Mouse (Mus musculus) CH12.LX (cell line): Measurements from ENCODE around the gene Sugct. TPM values are rescaled to one million over a fixed set of nuclear protein-coding genes. Genes with fewer than 3 reads are reported as not detected.

Experiments used
- DNase-seq: peaks from one replicate; pipeline ENCODE4 v3.0.0-alpha.2; 2013; ENCODE audit errors: extremely low read depth
- H3K27ac ChIP-seq: 2 replicates; pipeline ENCODE4 v1.5.1; 2012; ENCODE audit warnings: low read depth, mild to moderate bottlenecking, control low read depth, moderate library complexity; ENCODE audit not compliant: insufficient read depth
- H3K27me3 ChIP-seq: replicated peaks from 2 replicates; pipeline ENCODE3; 2012; ENCODE audit warnings: inconsistent platforms
- H3K36me3 ChIP-seq, 2 experiments: replicated peaks in 1 of 2; 2 replicates each; pipeline versions ENCODE3 to v1.6.1; 2012; ENCODE audit warnings: inconsistent platforms in 1 of 2, low read length in 1 of 2, mild to moderate bottlenecking in 1 of 2, mixed read lengths in 1 of 2, moderate library complexity in 1 of 2; ENCODE audit not compliant: control insufficient read depth in 1 of 2, insufficient read depth in 1 of 2
- H3K4me1 ChIP-seq, 2 experiments: 2 replicates each; pipeline ENCODE4 v1.6.1; 2012; ENCODE audit warnings: inconsistent platforms in 1 of 2, moderate library complexity in 1 of 2; ENCODE audit not compliant: insufficient read depth in 2 of 2, control insufficient read depth in 1 of 2
- H3K4me2 ChIP-seq: 2 replicates; pipeline ENCODE4 v1.6.1; 2012; ENCODE audit warnings: low read depth, mild to moderate bottlenecking, control low read depth; ENCODE audit not compliant: poor library complexity, insufficient read depth, severe bottlenecking
- H3K4me3 ChIP-seq, 3 experiments: fragments of 150-350 bp in 1 of 3; sonication (generic) in 1 of 3; replicated peaks in 1 of 3; 2 replicates each; pipeline versions ENCODE3 to v1.5.1; 2011 to 2012; ENCODE audit warnings: low read depth in 2 of 3, low read length in 2 of 3, mild to moderate bottlenecking in 2 of 3, moderate library complexity in 2 of 3, control low read depth in 1 of 3, improper control_type of control experiment in 1 of 3, inconsistent platforms in 1 of 3, mixed read lengths in 1 of 3; ENCODE audit not compliant: poor library complexity in 1 of 3
- H3K79me2 ChIP-seq: replicated peaks from 2 replicates; pipeline ENCODE4 v1.6.1; 2012; ENCODE audit warnings: mild to moderate bottlenecking, moderate library complexity; ENCODE audit not compliant: control insufficient read depth, poor library complexity, insufficient read depth, severe bottlenecking; ENCODE audit errors: extremely low read depth
- H3K9ac ChIP-seq: 2 replicates; pipeline ENCODE4 v1.6.1; 2012; ENCODE audit warnings: low read depth, mild to moderate bottlenecking, control low read depth, moderate library complexity; ENCODE audit not compliant: insufficient read depth
- H3K9me3 ChIP-seq: replicated peaks from 2 replicates; pipeline ENCODE3; 2012; ENCODE audit warnings: low read length, inconsistent platforms, mixed read lengths
- BHLHE40 ChIP-seq: IDR thresholded peaks from 2 replicates; pipeline ENCODE4 v1.6.1; 2011; ENCODE audit warnings: mild to moderate bottlenecking, low read depth, low read length, improper control_type of control experiment
- CTCF ChIP-seq, 2 experiments: IDR thresholded peaks in 1 of 2; conservative IDR thresholded peaks in 1 of 2; 2 replicates each; pipeline ENCODE4 v1.5.1; 2011 to 2012; ENCODE audit warnings: low read depth in 2 of 2, low read length in 2 of 2, improper control_type of control experiment in 1 of 2, inconsistent platforms in 1 of 2, mild to moderate bottlenecking in 1 of 2, moderate library complexity in 1 of 2
- GABPA ChIP-seq: IDR thresholded peaks from 2 replicates; pipeline ENCODE4 v1.6.1; 2012; ENCODE audit warnings: low read depth, low read length, improper control_type of control experiment, inconsistent platforms; ENCODE audit not compliant: insufficient replicate concordance
- JUN ChIP-seq: IDR thresholded peaks from 2 replicates; pipeline ENCODE4 v1.6.1; 2011; ENCODE audit warnings: low read depth, mild to moderate bottlenecking, low read length, improper control_type of control experiment, moderate library complexity; ENCODE audit not compliant: insufficient read depth
- KAT2A ChIP-seq: IDR thresholded peaks from 2 replicates; pipeline ENCODE4 v1.6.1; 2012; ENCODE audit warnings: low read length, improper control_type of control experiment, inconsistent platforms; ENCODE audit not compliant: insufficient replicate concordance
- MAX ChIP-seq: IDR thresholded peaks from 2 replicates; pipeline ENCODE4 v1.6.1; 2011; ENCODE audit warnings: low read length, improper control_type of control experiment
- MEF2A ChIP-seq: IDR thresholded peaks from 2 replicates; pipeline ENCODE4 v1.6.1; 2014; ENCODE audit warnings: low read depth, mild to moderate bottlenecking, inconsistent platforms, low read length, improper control_type of control experiment, borderline replicate concordance
- MYC ChIP-seq: IDR thresholded peaks from 2 replicates; pipeline ENCODE4 v1.6.1; 2011; ENCODE audit warnings: low read depth, mild to moderate bottlenecking, improper control_type of control experiment, low read length
- POLR2A ChIP-seq: IDR thresholded peaks from 2 replicates; pipeline ENCODE4 v1.6.1; 2011; ENCODE audit warnings: low read depth, mild to moderate bottlenecking, improper control_type of control experiment, low read length
- POLR2AphosphoS2 ChIP-seq: IDR thresholded peaks from 2 replicates; pipeline ENCODE4 v1.6.1; 2011; ENCODE audit warnings: low read depth, low read length, improper control_type of control experiment
- RAD21 ChIP-seq: IDR thresholded peaks from 2 replicates; pipeline ENCODE4 v1.6.1; 2011; ENCODE audit warnings: low read depth, mild to moderate bottlenecking, low read length, improper control_type of control experiment, moderate library complexity
- RCOR1 ChIP-seq: conservative IDR thresholded peaks from 2 replicates; pipeline ENCODE4 v1.6.1; 2012; ENCODE audit warnings: low read depth, mild to moderate bottlenecking, inconsistent platforms, low read length, improper control_type of control experiment
- SMC3 ChIP-seq: IDR thresholded peaks from 2 replicates; pipeline ENCODE4 v1.6.1; 2011; ENCODE audit warnings: low read depth, low read length, improper control_type of control experiment
- UBTF ChIP-seq: IDR thresholded peaks from 2 replicates; pipeline ENCODE4 v1.6.1; 2012; ENCODE audit warnings: low read depth, mild to moderate bottlenecking, inconsistent platforms, low read length, improper control_type of control experiment, moderate library complexity
- USF2 ChIP-seq: conservative IDR thresholded peaks from 2 replicates; pipeline ENCODE4 v1.6.1; 2011; ENCODE audit warnings: low read depth, low read length, improper control_type of control experiment
- ZC3H11A ChIP-seq: IDR thresholded peaks from 2 replicates; pipeline ENCODE4 v1.6.1; 2012; ENCODE audit warnings: low read depth, mild to moderate bottlenecking, inconsistent platforms, low read length, improper control_type of control experiment
- ZKSCAN1 ChIP-seq: IDR thresholded peaks from 2 replicates; pipeline ENCODE4 v1.6.1; 2012; ENCODE audit warnings: low read depth, inconsistent platforms, low read length, improper control_type of control experiment, borderline replicate concordance
- ZMIZ1 ChIP-seq: IDR thresholded peaks from 2 replicates; pipeline ENCODE4 v1.6.1; 2012; ENCODE audit warnings: low read depth, mild to moderate bottlenecking, inconsistent platforms, low read length, improper control_type of control experiment
- ZNF384 ChIP-seq: IDR thresholded peaks from 2 replicates; pipeline ENCODE4 v1.6.1; 2012; ENCODE audit warnings: low read depth, low read length, improper control_type of control experiment, inconsistent platforms
- dilution Hi-C: fragments of 300-500 bp; cut with MboI; formaldehyde crosslinking; loops from 2 replicates; pipeline ENCODE4 v1.14.3; 2020; ENCODE audit warnings: low sequenced_read_pairs; ENCODE audit not compliant: extremely low pct_unique_long_range_greater_than_20kb, extremely low pct_ligation_motif_present
- in situ Hi-C: fragments of 300-500 bp; cut with MboI; formaldehyde crosslinking; loops from 3 replicates; pipeline ENCODE4 v1.14.3; 2019; ENCODE audit warnings: low sequenced_read_pairs, low pct_ligation_motif_present, low pct_unique_long_range_greater_than_20kb, mixed read lengths
- polyA plus RNA-seq: library from polyadenylated mRNA; unstranded; fragments of >175 nt; gene quantifications from 2 replicates; pipeline ENCODE4 v1.2.1, GENCODE M21; 2012; ENCODE audit warnings: low read depth; ENCODE audit not compliant: insufficient read length
- total RNA-seq, 2 experiments: library from RNA; depleted of rRNA; stranded (reverse); fragments of 300-350 nt in 1 of 2; fragments of >200 nt in 1 of 2; gene quantifications; 2 replicates each; pipeline ENCODE4 v1.2.3; 2012 to 2014

Gene Sugct
- total and polyA plus RNA-seq, 3 experiments = 0.42 to 0.87 (median 0.56) TPM

- in situ Hi-C loops (no loop called here), dilution Hi-C loops (no loop called here)
Observed at GRCm38 (mm10) chr13:16952045-16952444, 743.3 kb downstream of the Sugct start.

GRCm38 (mm10) chr13:16939466-16939811 is 755.9 kb downstream of the Sugct start:
- no peak overlapping the region for H3K27ac ChIP-seq
- H3K27me3 ChIP-seq = no peaks in the 10 kb centered on the region
- no peak for DNase-seq
- no peaks in the 10 kb centered on the region for H3K36me3 ChIP-seq
- H3K9me3 ChIP-seq = no peaks in the 10 kb centered on the region
- TF ChIP-seq JUN (no peak), USF2 (no peak), ZMIZ1 (no peak), KAT2A (no peak), RCOR1 (no peak)
- TF ChIP-seq, all 38 proteins: peak for 0
- Histone ChIP-seq H3K79me2 (no peaks in the 10 kb centered on the region), H3K4me1 (peaks cover 0 to 12% of the 10 kb centered on the region in 2 experiments; a peak in 1 of 4 replicates), H3K4me3 (no peak overlapping the region), H3K4me2 (no peak overlapping the region), H3K9ac (no peak overlapping the region)
- in situ Hi-C loops (no loop called here), dilution Hi-C loops (no loop called here)

More at GRCm38 (mm10) chr13:16952045-16952444, 743.3 kb downstream of the Sugct start:
- no peaks in the 10 kb centered on the region for H3K79me2 ChIP-seq
- TF ChIP-seq POLR2AphosphoS2 (no peak), SMC3 (no peak), MAX (no peak), MYC (no peak), GABPA (no peak)
- TF ChIP-seq, all 38 proteins: peak for 0
- Histone ChIP-seq H3K4me1 (no peaks in the 10 kb centered on the region), H3K27ac (no peak overlapping the region), H3K4me2 (no peak overlapping the region), H3K27me3 (no peaks in the 10 kb centered on the region), H3K9ac (no peak overlapping the region), H3K36me3 (no peaks in the 10 kb centered on the region), H3K9me3 (no peaks in the 10 kb centered on the region), H3K4me3 (no peak overlapping the region)
- no peak for DNase-seq

DNA sequence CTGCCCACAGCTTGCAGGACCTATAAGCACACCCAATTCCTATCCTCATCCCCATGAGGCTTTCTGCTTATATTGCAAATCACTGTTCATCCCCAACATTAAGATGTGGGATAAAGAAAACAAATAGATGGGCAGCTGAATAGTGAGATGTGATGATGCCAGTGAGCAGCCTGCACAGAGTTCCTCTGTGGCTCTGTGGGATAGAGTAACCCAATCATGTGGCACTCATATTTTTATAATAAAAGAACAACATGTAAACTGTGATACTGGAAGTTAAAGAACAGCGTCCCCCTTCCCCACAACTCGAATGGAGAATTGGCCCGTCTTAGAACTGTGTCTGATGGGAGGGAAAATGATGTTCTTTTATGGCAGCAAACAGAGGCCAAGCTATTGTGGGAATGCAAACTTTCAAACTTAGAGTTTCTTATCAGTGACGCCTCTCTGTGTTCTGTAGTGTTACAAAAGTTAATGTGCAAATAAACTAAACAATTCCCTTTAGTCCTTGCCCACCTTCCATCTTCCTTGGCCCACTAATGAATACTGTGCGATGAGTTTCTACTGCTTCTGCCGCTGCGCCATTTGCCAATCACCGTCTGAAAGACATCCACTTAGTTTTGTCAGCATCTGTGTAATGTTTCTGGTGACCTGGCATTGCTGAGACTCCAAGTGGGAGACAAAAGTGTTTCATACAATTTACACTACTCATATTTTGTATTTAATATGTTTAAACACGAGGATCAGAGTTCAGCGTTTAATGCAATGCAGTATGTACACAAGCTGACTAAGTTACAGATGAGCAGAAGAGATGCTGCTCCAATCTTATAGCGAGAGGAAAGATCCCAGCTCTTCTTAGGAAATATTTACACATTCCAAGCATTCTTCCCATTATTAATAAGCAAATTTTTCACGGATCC is 756.5 kb downstream of the Sugct start:
- dilution Hi-C loops = no loop called here
- in situ Hi-C loops = no loop called here

More for the DNA sequence above, 756.5 kb downstream of the Sugct start:
- no peaks in the 10 kb centered on the region for H3K36me3 ChIP-seq
- no peak for TF ChIP-seq RCOR1
- no peak for TF ChIP-seq RAD21
- no peak for TF ChIP-seq UBTF
- TF ChIP-seq KAT2A = no peak
- TF ChIP-seq MYC = no peak
- TF ChIP-seq ZKSCAN1 = no peak
- TF ChIP-seq CTCF (conservative IDR thresholded peaks at IDR 0.05 in 1 of 2, IDR thresholded peaks at IDR 0.05 in 1 of 2; ENCODE audit: low read depth in 2 of 2, low read length in 2 of 2) = no peak
- no peak for TF ChIP-seq ZNF384
- no peak for TF ChIP-seq BHLHE40
- no peak for TF ChIP-seq POLR2A
- TF ChIP-seq MEF2A = no peak
- TF ChIP-seq ZC3H11A = no peak
- TF ChIP-seq ZMIZ1 = no peak
- H3K4me1 ChIP-seq = peaks cover 0 to 12% of the 10 kb centered on the region in 2 experiments; a peak in 1 of 4 replicates
- no peaks in the 10 kb centered on the region for H3K27me3 ChIP-seq
- H3K4me2 ChIP-seq = no peak overlapping the region
- no peak overlapping the region for H3K4me3 ChIP-seq
- no peak for DNase-seq
- no peak overlapping the region for H3K9ac ChIP-seq
- H3K79me2 ChIP-seq = no peaks in the 10 kb centered on the region
- no peaks in the 10 kb centered on the region for H3K9me3 ChIP-seq
- H3K27ac ChIP-seq = no peak overlapping the region
